8 mouse cellular contexts compared by ENCODE assay signal in the genomic region with DNA sequence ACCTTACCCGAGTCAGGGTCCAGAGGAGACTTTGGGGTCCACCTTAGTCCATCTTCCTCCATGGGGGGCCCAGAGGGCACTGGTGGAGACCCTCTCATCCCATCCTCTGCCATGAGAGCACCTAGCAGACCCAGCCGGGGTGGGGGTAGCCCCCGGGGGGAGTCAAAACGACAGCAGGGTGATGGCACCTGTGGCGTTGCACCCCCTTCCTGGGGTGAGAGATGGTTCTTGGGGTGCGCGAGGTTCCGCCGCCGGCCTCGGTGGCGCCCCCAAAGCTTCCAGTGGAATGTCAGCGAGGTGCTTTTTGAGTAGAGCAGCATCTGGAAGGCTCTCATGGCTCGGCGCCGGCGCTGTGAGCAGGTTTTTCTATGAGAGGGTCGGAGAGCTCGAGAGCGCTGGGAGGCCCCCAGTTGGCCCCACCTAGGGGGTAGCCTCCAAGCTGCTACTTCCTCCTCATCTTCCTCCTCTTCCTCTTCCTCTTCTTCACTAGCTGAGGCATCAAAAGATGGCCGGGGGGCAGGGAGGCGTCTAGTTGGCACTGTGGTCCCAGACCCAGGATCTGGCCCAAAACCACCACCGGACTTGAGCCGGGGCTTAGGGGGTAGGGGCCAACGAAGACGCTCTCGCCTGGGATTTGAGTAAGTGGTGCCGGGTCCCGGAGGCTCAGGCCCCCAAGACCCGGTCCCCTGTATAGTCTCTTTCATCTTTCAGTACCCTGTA. TPM values are rescaled to one million over a fixed set of nuclear protein-coding genes. Genes with fewer than 3 reads are reported as not detected.
DNase-seq lines count a peak whose midpoint lies in the region; ATAC-seq lines count a peak whose summit lies in the region.

No protein-coding gene starts in this region.

- peak; percentile 71 for DNase-seq in cerebellum, adult 9-11 months
- DNase-seq in cerebellum, adult 11 months: no peak
- no peak for DNase-seq in neural tube, embryonic 11.5 days (ENCODE audit: low spot score)
- DNase-seq in neural tube, embryonic 10.5 days (ENCODE audit: extremely low spot score, low spot score): no peak
- DNase-seq in ovary, postnatal 14 days (ENCODE audit: low spot score): no peak
- DNase-seq in urinary bladder, adult 2 months (ENCODE audit: low spot score): no peak

- peak overlapping the region; percentile 88 for H3K4me2 ChIP-seq in neural tube, embryonic 11.5 days (ENCODE audit: low read depth)
- H3K4me2 ChIP-seq in limb, embryonic 12.5 days: peak overlapping the region; percentile 88
- H3K4me2 ChIP-seq in stomach, embryonic 14.5 days (replicated peaks; ENCODE audit: low read depth, low read length): peak overlapping the region; percentile 86

- ATAC-seq in neural tube, embryonic 11.5 days (ENCODE audit: insufficient read depth, low FRiP score, low TSS enrichment): no peak
- ATAC-seq in limb, embryonic 12.5 days (ENCODE audit: insufficient number of reproducible peaks, insufficient read depth, low FRiP score, low TSS enrichment, low read depth): no peak
- ATAC-seq in stomach, embryonic 14.5 days (ENCODE audit: insufficient number of reproducible peaks, insufficient read depth, low FRiP score, low read depth): no peak

- H3K27me3 ChIP-seq in neural tube, embryonic 11.5 days (ENCODE audit: control insufficient read depth, insufficient read depth, low read length): no peaks in the 10 kb centered on the region
- no peaks in the 10 kb centered on the region for H3K27me3 ChIP-seq in limb, embryonic 12.5 days
- H3K27me3 ChIP-seq in stomach, embryonic 14.5 days (ENCODE audit: control insufficient read depth, insufficient read depth, low read length): no peaks in the 10 kb centered on the region

- 94% methylated on average over 30 of the region's 30 CpGs for WGBS in neural tube, embryonic 11.5 days
- WGBS in limb, embryonic 12.5 days: 89% methylated on average over 30 of the region's 30 CpGs
- 91% methylated on average over 30 of the region's 30 CpGs for WGBS in stomach, embryonic 14.5 days

- no peaks in the 10 kb centered on the region for H3K9me3 ChIP-seq in neural tube, embryonic 11.5 days (ENCODE audit: control insufficient read depth, low read length)
- H3K9me3 ChIP-seq in limb, embryonic 12.5 days: no peaks in the 10 kb centered on the region
- H3K9me3 ChIP-seq in stomach, embryonic 14.5 days (ENCODE audit: control insufficient read depth, low read depth, low read length): no peaks in the 10 kb centered on the region

- H3K27ac ChIP-seq in neural tube, embryonic 11.5 days (ENCODE audit: low read depth, low read length): no peak overlapping the region
- H3K27ac ChIP-seq in limb, embryonic 12.5 days: no peak overlapping the region
- no peak overlapping the region for H3K27ac ChIP-seq in stomach, embryonic 14.5 days (ENCODE audit: low read length)

- H3K4me3 ChIP-seq in neural tube, embryonic 11.5 days (ENCODE audit: low read depth, low read length): no peak overlapping the region
- peak overlapping the region; percentile 86 for H3K4me3 ChIP-seq in limb, embryonic 12.5 days (replicated peaks)
- peak overlapping the region; percentile 73; the same call in 1 of the 2 replicates for H3K4me3 ChIP-seq in stomach, embryonic 14.5 days (ENCODE audit: low read depth, low read length)

- no peak overlapping the region for H3K9ac ChIP-seq in neural tube, embryonic 11.5 days (ENCODE audit: low read length)
- peak overlapping the region; percentile 83; the same call in 1 of the 2 replicates for H3K9ac ChIP-seq in limb, embryonic 12.5 days (replicated peaks)
- no peak overlapping the region for H3K9ac ChIP-seq in stomach, embryonic 14.5 days (replicated peaks; ENCODE audit: low read depth, low read length)

- peaks cover 6% of the 10 kb centered on the region for H3K36me3 ChIP-seq in neural tube, embryonic 11.5 days (ENCODE audit: control insufficient read depth, insufficient read depth, low read length)
- peaks cover 51% of the 10 kb centered on the region for H3K36me3 ChIP-seq in limb, embryonic 12.5 days
- H3K36me3 ChIP-seq in stomach, embryonic 14.5 days (ENCODE audit: control insufficient read depth, insufficient read depth, low read length): peaks cover 35% of the 10 kb centered on the region

- H3K4me1 ChIP-seq in neural tube, embryonic 11.5 days (ENCODE audit: control insufficient read depth, insufficient read depth, low read length): peaks cover 10% of the 10 kb centered on the region
- peaks cover 25% of the 10 kb centered on the region for H3K4me1 ChIP-seq in limb, embryonic 12.5 days (replicated peaks)
- H3K4me1 ChIP-seq in stomach, embryonic 14.5 days (ENCODE audit: control insufficient read depth, insufficient read depth, low read length): peaks cover 16% of the 10 kb centered on the region

RNA-seq across cellular contexts. Expression of gene Senp3, which starts 1.6 kb away (rescaled TPM):
- polyA plus RNA-seq in neural tube, embryonic 11.5 days (2014; fragmentation: Nextera tagmentation; extraction: Ambion mirVana): 88.6 and 93.8 TPM in 2 replicates
- 132 and 140 TPM in 2 replicates for polyA plus RNA-seq in limb, embryonic 12.5 days (2016; fragmentation: Nextera tagmentation; extraction: Ambion mirVana)
- polyA plus RNA-seq in stomach, embryonic 14.5 days (2014; fragmentation: Nextera tagmentation; extraction: Ambion mirVana): 88.1 and 102 TPM in 2 replicates
- polyA plus RNA-seq in urinary bladder, adult 2 months (2012; rRNA removed): 83.4 and 108 TPM in 2 replicates

RNA-seq across cellular contexts. Expression of gene Tnfsf13, which starts 5.3 kb away (rescaled TPM):
- 0.19 TPM in 1 of 2 replicates, not detected in the other for polyA plus RNA-seq in neural tube, embryonic 11.5 days (2014; fragmentation: Nextera tagmentation; extraction: Ambion mirVana)
- 0.58 and 1.0 TPM in 2 replicates for polyA plus RNA-seq in limb, embryonic 12.5 days (2016; fragmentation: Nextera tagmentation; extraction: Ambion mirVana)
- 0.67 TPM in 1 of 2 replicates, not detected in the other for polyA plus RNA-seq in stomach, embryonic 14.5 days (2014; fragmentation: Nextera tagmentation; extraction: Ambion mirVana)
- polyA plus RNA-seq in urinary bladder, adult 2 months (2012; rRNA removed): 5.1 and 6.8 TPM in 2 replicates

RNA-seq across cellular contexts. Expression of gene Eif4a1, which starts 8.1 kb away (rescaled TPM):
- polyA plus RNA-seq in neural tube, embryonic 11.5 days (2014; fragmentation: Nextera tagmentation; extraction: Ambion mirVana): 781 and 824 TPM in 2 replicates
- 569 and 701 TPM in 2 replicates for polyA plus RNA-seq in limb, embryonic 12.5 days (2016; fragmentation: Nextera tagmentation; extraction: Ambion mirVana)
- polyA plus RNA-seq in stomach, embryonic 14.5 days (2014; fragmentation: Nextera tagmentation; extraction: Ambion mirVana): 654 and 666 TPM in 2 replicates
- polyA plus RNA-seq in urinary bladder, adult 2 months (2012; rRNA removed): 461 and 554 TPM in 2 replicates

RNA-seq across cellular contexts. Expression of gene Cd68, which starts 14.3 kb away (rescaled TPM):
- polyA plus RNA-seq in neural tube, embryonic 11.5 days (2014; fragmentation: Nextera tagmentation; extraction: Ambion mirVana): 5.5 and 6.7 TPM in 2 replicates
- 5.9 and 8.0 TPM in 2 replicates for polyA plus RNA-seq in limb, embryonic 12.5 days (2016; fragmentation: Nextera tagmentation; extraction: Ambion mirVana)
- 12.5 and 16.4 TPM in 2 replicates for polyA plus RNA-seq in stomach, embryonic 14.5 days (2014; fragmentation: Nextera tagmentation; extraction: Ambion mirVana)
- 20.5 and 24.9 TPM in 2 replicates for polyA plus RNA-seq in urinary bladder, adult 2 months (2012; rRNA removed)

RNA-seq across cellular contexts. Expression of gene Tnfsf12, which starts 15.4 kb away (rescaled TPM):
- 1.5 and 1.7 TPM in 2 replicates for polyA plus RNA-seq in neural tube, embryonic 11.5 days (2014; fragmentation: Nextera tagmentation; extraction: Ambion mirVana)
- 2.2 and 3.7 TPM in 2 replicates for polyA plus RNA-seq in limb, embryonic 12.5 days (2016; fragmentation: Nextera tagmentation; extraction: Ambion mirVana)
- 9.9 and 11.7 TPM in 2 replicates for polyA plus RNA-seq in stomach, embryonic 14.5 days (2014; fragmentation: Nextera tagmentation; extraction: Ambion mirVana)
- 85.4 and 87.0 TPM in 2 replicates for polyA plus RNA-seq in urinary bladder, adult 2 months (2012; rRNA removed)
